Mouse (Mus musculus) thymus, adult 2 months (tissue): ENCODE measurements around the gene Ttyh2. TPM values are rescaled to one million over a fixed set of nuclear protein-coding genes. Genes with fewer than 3 reads are reported as not detected.

ENCODE experiments used
- DNase-seq: peaks from one replicate; pipeline ENCODE4 v3.0.0; 2021
- H3K27ac ChIP-seq: fragments of 200-500 bp; 2 replicates; pipeline ENCODE4 v1.5.1; 2012; ENCODE audit warnings: low read length, control low read depth; ENCODE audit not compliant: control insufficient read depth, insufficient read depth
- H3K27me3 ChIP-seq: fragments of 200-500 bp; 2 replicates; pipeline ENCODE4 v1.6.1; 2012; ENCODE audit warnings: mild to moderate bottlenecking, low read length, moderate library complexity, mixed read lengths; ENCODE audit not compliant: control insufficient read depth, insufficient read depth
- H3K36me3 ChIP-seq: fragments of 200-500 bp; 2 replicates; pipeline ENCODE4 v1.6.1; 2012; ENCODE audit warnings: mild to moderate bottlenecking, low read length, moderate library complexity; ENCODE audit not compliant: control insufficient read depth, insufficient read depth
- H3K4me1 ChIP-seq: fragments of 200-500 bp; replicated peaks from 2 replicates; pipeline ENCODE4 v1.6.1; 2012; ENCODE audit warnings: low read length; ENCODE audit not compliant: control insufficient read depth, insufficient read depth
- H3K4me3 ChIP-seq: fragments of 200-500 bp; 2 replicates; pipeline ENCODE4 v1.5.1; 2012; ENCODE audit warnings: mild to moderate bottlenecking, low read length, control low read depth, moderate library complexity; ENCODE audit not compliant: control insufficient read depth, insufficient read depth
- CTCF ChIP-seq: fragments of 200-500 bp; IDR thresholded peaks from 2 replicates; pipeline ENCODE4 v1.5.1; 2012; ENCODE audit warnings: mild to moderate bottlenecking, control low read depth, low read length, moderate library complexity, borderline replicate concordance; ENCODE audit not compliant: control insufficient read depth, poor library complexity, insufficient read depth; ENCODE audit errors: extremely low read depth
- POLR2A ChIP-seq: fragments of 200-500 bp; IDR thresholded peaks from 2 replicates; pipeline ENCODE4 v1.6.1; 2012; ENCODE audit warnings: mild to moderate bottlenecking, low read length, control low read depth, moderate library complexity; ENCODE audit not compliant: control insufficient read depth, poor library complexity, insufficient read depth; ENCODE audit errors: extremely low read depth
- WGBS: fragments of 180-500 bp; shearing (Covaris S2); methylation state at CpG from one replicate; pipeline ENCODE4 v1.1.7; 2018; 5-methylcytosine and 5-hydroxymethylcytosine counted together
- polyA plus RNA-seq: library from polyadenylated mRNA; depleted of rRNA; stranded (reverse); fragments of >200 nt; gene quantifications from 2 replicates; pipeline ENCODE4 v1.2.3, GENCODE M21; 2012

Gene Ttyh2
- polyA plus RNA-seq, 1 experiment: 17.3 TPM

GRCm38 (mm10) chr11:114711861-114712260, 36.6 kb downstream of the Ttyh2 start:
- Histone ChIP-seq H3K36me3 (no peaks in the 10 kb centered on the region), H3K4me1 (no peaks in the 10 kb centered on the region)
- 92% methylated on average over 12 of the region's 12 CpGs for WGBS

GRCm38 (mm10) chr11:114714526-114714925, 39.3 kb downstream of the Ttyh2 start:
- Histone ChIP-seq H3K27ac (no peak overlapping the region), H3K4me3 (no peak overlapping the region), H3K36me3 (no peaks in the 10 kb centered on the region), H3K27me3 (no peaks in the 10 kb centered on the region), H3K4me1 (no peaks in the 10 kb centered on the region)
- no peak for DNase-seq
- TF ChIP-seq POLR2A (no peak), CTCF (no peak)
- 94% methylated on average over 6 of the region's 6 CpGs for WGBS

More at GRCm38 (mm10) chr11:114711861-114712260, 36.6 kb downstream of the Ttyh2 start:
- H3K27me3 ChIP-seq: no peaks in the 10 kb centered on the region
- no peak overlapping the region for H3K4me3 ChIP-seq
- no peak overlapping the region for H3K27ac ChIP-seq
- TF ChIP-seq CTCF (no peak), POLR2A (no peak)
- no peak for DNase-seq

- Histone ChIP-seq H3K27ac (no peak overlapping the region), H3K36me3 (no peaks in the 10 kb centered on the region), H3K4me3 (no peak overlapping the region), H3K27me3 (no peaks in the 10 kb centered on the region), H3K4me1 (no peaks in the 10 kb centered on the region)
- WGBS: 91% methylated on average over 7 of the region's 7 CpGs
- DNase-seq: no peak
- TF ChIP-seq CTCF (no peak), POLR2A (no peak)
These were observed 40.3 kb downstream of the Ttyh2 start for GRCm38 (mm10) chr11:114715531-114715930.

GRCm38 (mm10) chr11:114720535-114720934, 45.3 kb downstream of the Ttyh2 start:
- Histone ChIP-seq H3K36me3 (no peaks in the 10 kb centered on the region), H3K4me3 (no peak overlapping the region), H3K4me1 (no peaks in the 10 kb centered on the region), H3K27ac (no peak overlapping the region), H3K27me3 (no peaks in the 10 kb centered on the region)
- 77% methylated on average over 10 of the region's 10 CpGs for WGBS
- DNase-seq: no peak
- TF ChIP-seq CTCF: no peak
- no peak for TF ChIP-seq POLR2A

- peaks cover 6% of the 10 kb centered on the region for H3K4me1 ChIP-seq
- no peak overlapping the region for H3K4me3 ChIP-seq
- H3K27ac ChIP-seq: no peak overlapping the region
- no peaks in the 10 kb centered on the region for H3K36me3 ChIP-seq
- WGBS: 85% methylated on average over 8 of the region's 8 CpGs
- TF ChIP-seq CTCF: no peak
- TF ChIP-seq POLR2A: no peak
- DNase-seq: no peak
- no peaks in the 10 kb centered on the region for H3K27me3 ChIP-seq
These were observed 47.2 kb downstream of the Ttyh2 start for GRCm38 (mm10) chr11:114722438-114722837.

GRCm38 (mm10) chr11:114723030-114723429, 47.8 kb downstream of the Ttyh2 start:
- Histone ChIP-seq H3K4me3 (no peak overlapping the region), H3K36me3 (no peaks in the 10 kb centered on the region), H3K27ac (no peak overlapping the region), H3K27me3 (no peaks in the 10 kb centered on the region), H3K4me1 (peaks cover 7% of the 10 kb centered on the region)
- 79% methylated on average over 13 of the region's 13 CpGs for WGBS
- no peak for DNase-seq
- TF ChIP-seq POLR2A (no peak), CTCF (no peak)
